Mouse (Mus musculus) ES-CJ7 (cell line): ENCODE data around the gene Asb12.
"Not testable (repeated sequence)": the region's sequence is repeated elsewhere in the genome, so short reads cannot be mapped to it uniquely, and the experiment has no call there.

Source experiments
- DNase-seq: peaks from one replicate; pipeline ENCODE4 v3.0.0; 2011; ENCODE audit warnings: low read depth, low spot score

The Asb12 gene

DNA sequence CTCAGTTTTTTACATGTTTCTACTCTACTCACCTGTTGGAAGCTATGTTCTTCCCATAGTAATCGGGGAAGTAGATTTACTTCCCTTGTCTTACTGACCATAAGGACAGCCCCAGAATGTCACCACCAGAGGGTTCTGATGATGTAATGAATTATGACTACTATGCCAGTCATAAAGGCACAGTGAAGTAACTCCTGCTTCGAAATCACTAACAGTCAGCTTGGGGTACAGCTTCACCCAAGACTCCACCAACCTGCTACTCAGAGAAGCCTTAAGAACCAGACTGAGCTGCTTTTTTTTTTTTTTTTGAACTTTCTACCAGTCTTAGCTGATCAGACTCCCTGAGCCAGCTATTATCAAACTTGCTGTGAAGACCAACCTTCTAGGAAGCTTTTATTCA is at the start of gene Asb12, which contains the start of gene Pfn5:
Gene Asb12, minus strand, starts transcription at position 101 of the 400 bp plus-strand sequence.
Gene Pfn5, plus strand, starts transcription at position 218 of the 400 bp plus-strand sequence.
- DNase-seq: no peak

DNA sequence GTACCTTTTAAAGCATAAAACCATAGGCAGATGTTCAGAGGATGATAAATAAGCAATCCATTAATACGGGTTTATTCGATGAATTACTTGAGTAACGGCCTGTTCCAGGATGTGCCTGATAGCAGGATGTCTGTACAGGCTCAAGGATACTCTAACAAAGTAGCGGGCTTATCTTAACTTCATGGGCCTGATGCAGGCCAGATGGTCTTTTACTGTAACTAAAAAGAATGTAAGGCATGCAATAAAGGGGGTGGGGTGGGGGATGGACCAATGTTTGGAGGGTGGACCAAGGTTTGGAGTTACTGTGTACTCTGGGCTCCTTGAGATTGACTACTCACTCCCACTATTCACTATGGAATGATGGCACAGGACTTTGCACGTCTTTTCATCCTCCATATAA is 42.8 kb upstream of the Asb12 start:
- DNase-seq: no peak

DNA sequence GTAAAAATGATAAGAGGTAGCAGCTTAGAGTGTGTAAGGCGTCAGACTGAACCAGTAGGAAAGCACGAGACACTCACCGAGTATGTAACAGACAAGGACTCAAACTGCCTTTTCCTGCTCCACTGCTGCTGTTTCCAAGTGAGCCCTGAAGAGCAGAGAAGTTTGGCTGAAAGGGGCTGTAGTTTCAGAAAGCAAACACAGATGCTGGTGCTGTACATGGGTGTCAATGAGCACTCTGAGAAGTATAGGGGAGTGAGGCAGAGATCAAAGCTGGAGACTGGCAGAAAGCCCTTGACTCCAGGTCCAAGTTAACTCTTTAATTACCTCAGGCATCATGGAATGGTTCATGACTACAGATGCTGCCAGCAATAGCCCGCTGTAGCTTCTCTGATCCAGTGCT is 3.5 kb downstream of the Asb12 start:
- no peak for DNase-seq

DNA sequence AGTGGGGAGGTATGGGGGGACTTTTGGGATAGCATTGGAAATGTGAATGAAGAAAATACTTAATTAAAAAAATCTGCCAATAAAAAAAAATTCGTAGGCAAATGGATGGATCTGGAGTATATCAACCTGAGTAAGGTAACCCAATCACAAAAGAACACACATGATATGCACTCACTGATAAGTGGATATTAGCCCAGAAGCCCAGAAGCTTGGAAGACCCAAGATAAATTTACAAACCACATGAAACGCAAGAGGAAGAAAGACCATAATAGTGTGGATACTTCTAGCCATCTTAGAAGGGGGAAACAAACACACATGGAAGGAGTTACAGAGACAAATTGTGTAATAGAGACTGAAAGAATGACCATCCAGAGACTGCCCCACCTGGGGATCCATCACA is 22.3 kb downstream of the Asb12 start:
- not testable (repeated sequence) for DNase-seq

DNA sequence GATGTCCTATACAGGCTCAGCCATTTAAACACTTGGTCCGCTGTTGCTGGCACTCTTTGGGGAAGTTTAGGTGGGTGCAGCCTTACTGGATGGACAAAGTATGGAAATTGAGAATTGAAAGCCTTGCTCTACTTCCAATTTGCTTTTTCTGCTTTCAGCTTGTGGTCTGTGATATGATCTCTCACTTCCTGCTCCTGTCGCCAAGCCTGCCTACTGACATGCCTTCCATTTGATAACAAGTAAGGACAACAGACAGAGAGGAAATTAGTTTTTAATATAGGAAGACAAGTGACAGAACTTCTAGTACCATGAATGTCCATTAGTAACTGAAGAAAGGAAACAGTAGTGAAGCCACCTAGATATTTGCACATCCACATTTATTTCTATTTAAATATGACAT is 32.6 kb downstream of the Asb12 start:
- DNase-seq: no peak

DNA sequence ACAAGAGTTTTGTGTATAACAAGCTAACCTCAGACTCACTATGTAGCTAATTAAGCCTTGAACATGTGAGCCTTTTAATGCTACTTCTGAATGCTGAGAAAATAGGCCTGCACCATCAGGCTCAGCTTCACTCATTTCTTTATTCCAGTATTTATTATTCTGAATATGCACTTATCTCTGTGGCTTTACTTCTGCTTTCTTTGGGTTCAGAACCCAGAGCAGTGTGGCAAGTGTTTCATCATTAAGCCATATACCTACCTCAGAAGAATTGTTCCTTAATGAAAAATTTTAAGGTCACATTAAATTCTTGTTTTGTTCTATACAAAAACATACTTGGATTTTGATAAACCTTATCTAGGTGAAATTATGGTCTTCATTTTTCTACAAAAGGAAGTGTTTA is 33.9 kb downstream of the Asb12 start:
- no peak for DNase-seq

DNA sequence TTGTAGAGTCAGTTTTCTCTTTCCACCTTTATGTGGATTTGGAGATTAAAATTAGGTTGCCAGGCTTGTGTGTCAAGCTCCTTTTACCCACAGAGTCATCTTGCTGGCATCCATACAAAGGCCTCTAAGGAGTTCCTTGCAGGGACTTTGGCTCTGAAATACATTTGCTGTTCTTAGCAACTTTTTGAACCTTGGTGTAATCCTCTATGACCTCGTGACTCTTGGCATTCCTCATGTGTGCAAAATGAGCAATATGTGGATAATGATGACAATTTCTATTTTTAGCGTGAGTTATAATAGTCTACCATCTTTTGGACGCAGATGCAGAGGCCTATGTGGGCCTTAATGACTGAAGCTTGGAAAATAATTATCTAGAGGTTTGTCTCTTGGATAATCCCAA is 100.6 kb downstream of the Asb12 start:
- DNase-seq: no peak

DNA sequence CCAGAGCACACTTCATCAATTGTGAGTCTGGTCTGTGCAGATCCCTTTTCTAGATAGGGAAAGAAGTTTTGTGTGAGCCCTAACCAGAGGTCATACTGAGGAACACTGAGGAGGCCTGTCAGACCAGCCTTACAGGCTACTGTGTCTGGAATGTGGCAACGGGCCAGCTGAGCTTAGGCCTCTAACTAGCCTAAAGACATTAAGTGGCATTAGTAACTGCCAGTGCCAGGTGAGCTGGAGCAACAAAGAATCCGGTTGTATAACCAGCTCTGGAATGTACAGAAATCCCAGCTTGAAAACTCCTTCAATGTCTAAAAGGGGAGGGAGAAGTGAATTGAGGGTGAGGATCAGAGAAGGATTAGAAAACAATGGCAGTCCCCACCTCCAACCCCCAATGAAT is 111.9 kb downstream of the Asb12 start:
- DNase-seq: no peak

DNA sequence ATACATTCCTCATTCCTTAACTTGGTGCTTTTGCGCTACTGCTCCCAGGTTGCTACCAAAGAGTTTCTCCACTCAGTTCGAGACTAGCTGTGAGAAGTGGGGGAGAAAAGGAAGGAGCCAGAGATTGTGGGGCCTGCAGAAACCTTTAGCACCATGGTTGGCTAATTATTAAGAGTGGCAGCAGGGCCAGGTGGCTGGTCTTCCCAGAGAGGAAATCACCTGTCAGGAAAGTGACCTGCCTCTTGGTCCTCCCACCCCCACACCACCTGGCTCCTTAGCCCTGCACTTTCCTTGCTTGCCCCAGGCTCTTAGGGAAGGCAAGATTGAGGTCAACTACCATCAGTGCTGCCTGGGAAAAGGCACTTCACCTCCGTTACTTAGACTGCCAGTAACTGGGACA is 112.6 kb downstream of the Asb12 start:
- DNase-seq: no peak

DNA sequence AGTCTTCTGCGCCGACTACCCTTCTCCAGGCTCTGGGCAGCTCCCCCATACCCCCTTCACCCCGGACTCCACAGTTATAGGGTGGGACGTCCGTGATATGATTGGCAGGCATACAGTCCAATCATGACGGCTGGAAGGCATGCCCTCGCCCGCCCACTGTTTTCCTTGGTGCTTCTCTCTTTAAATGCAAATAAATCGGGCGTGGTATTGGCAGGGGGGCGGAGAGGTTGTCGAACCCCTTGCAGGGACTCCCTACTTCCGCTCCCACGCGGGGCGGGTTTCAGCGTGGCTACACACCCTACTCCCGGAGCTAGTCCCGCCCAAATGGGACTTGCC is 113.0 kb downstream of the Asb12 start, which contains the start of gene Amer1:
Gene Amer1, minus strand, starts transcription at position 97 of the 336 bp plus-strand sequence.
- peak; percentile 89 for DNase-seq

DNA sequence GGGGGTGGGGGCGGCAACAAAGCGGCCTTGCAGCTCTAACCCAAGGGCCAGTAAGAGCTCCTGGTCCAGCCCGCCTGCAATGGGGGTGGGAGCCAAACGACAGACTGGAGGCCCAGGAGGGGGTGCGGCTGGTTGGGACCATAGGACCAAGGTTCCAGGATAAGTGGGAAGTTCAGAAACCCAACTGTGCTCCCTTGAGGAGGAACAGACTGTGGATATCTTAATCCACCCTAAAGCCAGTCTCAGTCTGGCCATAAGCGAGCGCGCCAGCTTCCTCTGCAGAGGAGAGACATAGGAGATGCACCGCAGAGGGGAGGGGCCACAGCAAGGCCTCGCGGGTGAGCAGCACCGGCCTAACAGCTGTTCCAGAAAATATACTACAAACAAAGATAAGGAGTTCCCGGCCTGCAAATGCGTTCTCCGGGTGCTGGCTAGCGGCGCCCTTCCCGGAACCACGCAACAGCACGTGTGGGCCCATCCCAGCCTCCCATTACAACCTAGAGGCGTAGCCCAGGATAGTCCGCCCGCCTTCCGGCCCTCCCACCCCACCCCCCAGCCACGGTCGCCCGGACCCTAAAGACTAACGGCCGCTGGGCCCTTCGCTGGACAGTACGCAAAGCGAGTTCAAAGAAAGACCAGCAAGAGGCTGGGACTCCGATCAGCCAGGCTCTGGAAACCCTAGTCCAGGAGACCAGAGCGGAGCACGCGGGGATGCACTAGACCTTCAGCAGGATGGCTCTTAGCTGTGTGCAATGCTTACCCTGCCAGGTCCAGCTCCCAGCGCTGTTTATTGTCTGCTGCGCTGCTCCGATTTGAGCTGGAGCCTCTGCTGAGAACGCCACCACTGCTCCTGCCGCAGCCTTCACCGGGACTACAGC is 113.7 kb downstream of the Asb12 start:
- peak; percentile 35 for DNase-seq

DNA sequence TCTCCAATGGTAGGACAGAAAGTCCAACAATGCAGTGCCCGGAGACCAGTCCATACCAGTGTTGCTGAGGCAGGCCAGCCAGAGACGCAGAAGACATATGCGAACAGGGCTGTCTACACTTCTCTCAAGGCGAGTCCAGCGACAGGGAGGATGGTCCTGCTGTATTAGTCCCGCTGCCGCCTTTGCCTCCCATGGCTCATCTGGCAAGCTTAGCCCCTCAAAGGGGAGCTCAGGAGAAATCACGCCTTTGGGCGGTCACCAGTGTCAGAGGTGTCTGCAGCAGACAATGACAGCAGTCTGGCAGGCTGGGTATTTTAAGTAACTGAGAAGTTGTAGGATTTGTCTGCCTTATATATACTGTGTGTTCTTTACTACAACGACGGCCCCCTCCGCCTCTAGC is 114.4 kb downstream of the Asb12 start:
- no peak for DNase-seq

DNA sequence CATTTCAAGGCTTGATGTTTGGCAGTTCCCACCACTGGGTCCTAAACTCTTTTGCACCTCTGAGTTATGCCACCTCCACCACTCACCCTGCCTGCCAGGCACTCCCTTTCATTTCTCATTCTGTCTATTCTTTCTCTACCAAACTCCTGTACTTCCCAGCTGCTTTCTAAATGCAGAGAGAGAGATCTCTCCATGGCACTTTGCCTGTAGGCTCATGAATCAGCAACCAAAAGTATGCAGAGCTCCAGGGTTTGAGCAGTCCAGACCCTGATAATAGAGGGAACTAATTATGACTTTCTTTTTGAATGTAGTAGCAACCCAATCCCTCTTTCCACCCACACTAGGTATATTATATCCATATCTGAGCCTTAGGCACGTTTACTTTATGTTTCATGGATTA is 115.5 kb downstream of the Asb12 start:
- DNase-seq: no peak

DNA sequence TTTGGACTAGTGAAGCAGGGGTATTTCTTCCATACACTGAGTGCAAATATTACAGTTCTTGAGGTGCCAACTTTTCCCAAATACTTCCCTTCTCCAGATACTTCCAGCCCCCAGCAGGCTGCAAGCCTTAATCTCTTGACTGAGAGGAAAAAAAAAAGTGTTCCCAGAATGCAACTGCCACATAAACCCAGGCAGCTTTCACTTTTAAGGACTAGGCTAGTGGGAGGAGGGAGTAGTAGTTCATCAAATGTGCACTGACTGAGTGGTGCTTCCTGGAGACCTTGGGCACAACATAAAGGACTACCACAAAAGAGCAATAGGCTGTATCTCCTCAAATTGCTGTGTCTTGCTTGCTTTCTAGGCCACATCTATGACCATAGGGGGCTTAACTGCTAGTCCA is 116.5 kb downstream of the Asb12 start:
- no peak for DNase-seq

DNA sequence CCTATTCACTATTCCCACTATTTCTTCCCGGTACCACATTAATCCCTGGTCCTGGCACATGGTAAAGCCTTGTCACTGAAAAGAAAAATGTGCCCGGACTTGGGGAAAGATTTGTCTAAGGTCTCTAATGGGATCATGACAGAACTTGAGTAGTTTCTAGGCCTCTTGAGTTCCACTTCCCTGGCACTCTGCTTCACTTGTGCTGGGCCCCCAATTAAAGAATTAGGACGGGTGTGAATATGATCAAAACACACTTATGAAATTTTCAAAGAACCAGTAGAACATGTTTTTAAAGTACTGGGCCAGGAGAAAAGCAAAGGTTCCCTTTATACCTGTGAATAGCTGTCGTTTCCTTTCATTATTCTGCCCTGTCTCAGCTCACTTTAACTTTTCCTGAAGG is 119.3 kb downstream of the Asb12 start:
- no peak for DNase-seq

DNA sequence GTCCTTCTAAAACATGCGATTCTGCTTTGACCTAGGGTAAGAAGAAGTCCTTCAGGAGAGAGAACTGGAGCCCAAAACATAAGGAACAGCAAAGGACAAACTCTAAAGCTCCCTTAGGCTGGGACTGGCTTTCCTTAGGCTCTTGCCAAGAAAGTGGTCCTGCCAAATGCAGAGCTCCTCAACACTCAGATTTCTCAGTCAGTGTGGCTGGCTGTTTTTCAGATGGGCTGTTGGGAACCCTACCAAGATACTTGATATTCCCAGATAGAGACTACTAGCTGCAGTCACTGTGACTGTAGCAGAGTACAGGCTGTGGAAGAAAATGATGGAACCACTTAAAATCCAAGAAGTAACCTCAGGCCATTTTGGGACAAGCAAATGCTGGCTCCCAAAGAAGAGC is 120.6 kb downstream of the Asb12 start:
- DNase-seq: no peak
